Mouse (Mus musculus): ENCODE data around the gene Scgn. TPM values are rescaled to one million over a fixed set of nuclear protein-coding genes. Genes with fewer than 3 reads are reported as not detected.

Gene Scgn
- total and polyA plus RNA-seq, 3 experiments, result not detected

GRCm38 (mm10) chr13:23925792-23926191, 65.2 kb downstream of the Scgn start:
- H3K27me3 ChIP-seq (ENCODE audit: control insufficient read depth in 1 of 2, insufficient read depth in 2 of 2, low read length in 2 of 2), result peaks cover 0 to 1% of the 10 kb centered on the region in 2 experiments; a peak in 1 of 4 replicates
- H3K4me1 ChIP-seq (ENCODE audit: control insufficient read depth in 1 of 2, insufficient read depth in 2 of 2, low read length in 2 of 2), result no peaks in the 10 kb centered on the region
- H3K36me3 ChIP-seq (ENCODE audit: control insufficient read depth in 1 of 2, insufficient read depth in 2 of 2, low read length in 2 of 2), result no peaks in the 10 kb centered on the region
- H3K79me2 ChIP-seq (ENCODE audit: control insufficient read depth, insufficient read depth, low read length, poor library complexity), result no peaks in the 10 kb centered on the region
- no peaks in the 10 kb centered on the region for H3K9me3 ChIP-seq (replicated peaks; ENCODE audit: insufficient read depth, low read length)
- no peak overlapping the region for H3K4me3 ChIP-seq (ENCODE audit: control insufficient read depth in 1 of 2, insufficient read depth in 1 of 2, low read depth in 2 of 2, low read length in 2 of 2)
- TF ChIP-seq JUND (IDR thresholded peaks at IDR 0.05; ENCODE audit: low read depth, low read length), result no peak
- no peak for TF ChIP-seq MAZ (IDR thresholded peaks at IDR 0.05; ENCODE audit: low read depth, low read length)
- no peak for TF ChIP-seq TAL1 (IDR thresholded peaks at IDR 0.05; ENCODE audit: low read length)
- no peak for TF ChIP-seq MXI1 (IDR thresholded peaks at IDR 0.05; ENCODE audit: low read depth, low read length)
- TF ChIP-seq MAX (IDR thresholded peaks at IDR 0.05; ENCODE audit: low read length), result no peak
- no peak for TF ChIP-seq ZMIZ1 (IDR thresholded peaks at IDR 0.05; ENCODE audit: low read depth, low read length)
- no peak for TF ChIP-seq HCFC1 (IDR thresholded peaks at IDR 0.05; ENCODE audit: low read depth, low read length)
- no peak for TF ChIP-seq MAFK (IDR thresholded peaks at IDR 0.05; ENCODE audit: borderline replicate concordance, low read depth, low read length)
- no peak for TF ChIP-seq TBP (IDR thresholded peaks at IDR 0.05; ENCODE audit: low read depth, low read length)
- TF ChIP-seq ZKSCAN1 (IDR thresholded peaks at IDR 0.05; ENCODE audit: low read depth, low read length), result no peak
- no peak for TF ChIP-seq CHD1 (IDR thresholded peaks at IDR 0.05; ENCODE audit: low read depth, low read length)
- no peak for TF ChIP-seq POLR2AphosphoS5 (IDR thresholded peaks at IDR 0.05; ENCODE audit: borderline replicate concordance, low read depth, low read length)
- TF ChIP-seq ELF1 (IDR thresholded peaks at IDR 0.05; ENCODE audit: low read depth, low read length), result no peak
- no peak for TF ChIP-seq MYB (IDR thresholded peaks at IDR 0.05; ENCODE audit: low read depth, low read length)
- TF ChIP-seq TCF12 (IDR thresholded peaks at IDR 0.05; ENCODE audit: low read depth, low read length), result no peak
- TF ChIP-seq MEF2A (IDR thresholded peaks at IDR 0.05; ENCODE audit: extremely low read depth, insufficient replicate concordance, low read depth, low read length, poor library complexity, severe bottlenecking), result no peak
- H3K27ac ChIP-seq (ENCODE audit: control insufficient read depth, low read depth, low read length), result no peak overlapping the region
- no peak overlapping the region for H3K9ac ChIP-seq (ENCODE audit: control insufficient read depth, low read depth, low read length, poor library complexity, severe bottlenecking)
- no peak for DNase-seq (ENCODE audit: low read depth, low spot score)

GRCm38 (mm10) chr13:23917674-23918073, 73.3 kb downstream of the Scgn start:
- peaks cover 17 to 27% of the 10 kb centered on the region in 2 experiments for H3K4me1 ChIP-seq (ENCODE audit: control insufficient read depth in 1 of 2, insufficient read depth in 2 of 2, low read length in 2 of 2)
- no peaks in the 10 kb centered on the region for H3K9me3 ChIP-seq (replicated peaks; ENCODE audit: insufficient read depth, low read length)

More at GRCm38 (mm10) chr13:23917674-23918073, 73.3 kb downstream of the Scgn start:
- H3K27me3 ChIP-seq (ENCODE audit: control insufficient read depth in 1 of 2, insufficient read depth in 2 of 2, low read length in 2 of 2), result no peaks in the 10 kb centered on the region
- H3K79me2 ChIP-seq (ENCODE audit: control insufficient read depth, insufficient read depth, low read length, poor library complexity), result no peaks in the 10 kb centered on the region
- H3K9ac ChIP-seq (ENCODE audit: control insufficient read depth, low read depth, low read length, poor library complexity, severe bottlenecking), result no peak overlapping the region
- no peak for DNase-seq (ENCODE audit: low read depth, low spot score)
- no peak overlapping the region for H3K27ac ChIP-seq (ENCODE audit: control insufficient read depth, low read depth, low read length)
- no peak overlapping the region for H3K4me3 ChIP-seq (ENCODE audit: control insufficient read depth in 1 of 2, insufficient read depth in 1 of 2, low read depth in 2 of 2, low read length in 2 of 2)
- TF ChIP-seq POLR2AphosphoS5 (IDR thresholded peaks at IDR 0.05; ENCODE audit: borderline replicate concordance, low read depth, low read length), result no peak
- TF ChIP-seq JUND (IDR thresholded peaks at IDR 0.05; ENCODE audit: low read depth, low read length), result no peak
- no peak for TF ChIP-seq MYB (IDR thresholded peaks at IDR 0.05; ENCODE audit: low read depth, low read length)
- no peak for TF ChIP-seq ZKSCAN1 (IDR thresholded peaks at IDR 0.05; ENCODE audit: low read depth, low read length)
- no peak for TF ChIP-seq RAD21 (IDR thresholded peaks at IDR 0.05; ENCODE audit: low read depth, low read length)
- H3K36me3 ChIP-seq (ENCODE audit: control insufficient read depth in 1 of 2, insufficient read depth in 2 of 2, low read length in 2 of 2), result peaks cover 0 to 26% of the 10 kb centered on the region in 2 experiments; a peak in 2 of 4 replicates

Measured in MEL (cell line).